Mouse (Mus musculus): ENCODE results near the gene Trabd2b.
A peak's percentile ranks its signal among the peaks of the same experiment; 100 is the strongest.

Gene Trabd2b

DNA sequence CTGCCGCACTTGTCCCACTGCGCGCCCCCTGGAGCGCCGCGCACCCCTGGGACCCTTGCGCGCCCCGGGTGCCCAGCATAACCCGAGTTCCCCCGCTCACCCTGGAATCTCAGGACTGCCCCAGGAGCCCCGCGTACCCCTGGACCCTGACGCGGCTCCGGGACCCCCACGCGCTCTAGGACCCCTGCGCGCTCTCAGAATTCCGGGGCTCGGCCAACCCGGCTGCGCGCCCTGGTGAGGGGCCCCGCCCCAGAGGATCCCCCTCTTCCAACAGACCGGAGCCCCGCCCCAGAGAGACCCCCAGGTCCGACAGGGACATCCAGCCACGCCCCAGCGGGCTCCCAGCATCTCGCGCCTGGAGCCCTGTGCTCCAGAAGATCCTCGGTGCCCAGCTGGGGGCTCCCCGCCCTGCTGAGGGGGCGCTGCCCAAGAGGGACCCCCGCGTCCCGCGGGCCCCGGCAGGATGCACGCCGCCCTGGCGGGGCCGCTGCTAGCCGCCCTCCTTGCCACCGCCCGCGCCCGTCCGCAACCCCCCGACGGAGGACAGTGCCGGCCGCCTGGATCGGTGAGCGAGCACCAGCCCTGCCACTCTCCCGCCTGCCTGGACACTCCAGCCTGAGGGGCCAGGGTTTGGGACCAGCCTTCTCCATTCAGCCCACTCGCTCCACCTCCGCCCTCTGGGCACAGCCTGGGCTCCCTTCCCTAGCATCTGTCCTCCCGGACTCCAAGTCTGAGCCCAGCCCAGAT lies at the start of gene Trabd2b:
TSS of gene Trabd2b (plus strand) at position 370 of the 747 bp plus-strand sequence.
- no peak for DNase-seq (ENCODE audit: low spot score in 2 of 2)

DNA sequence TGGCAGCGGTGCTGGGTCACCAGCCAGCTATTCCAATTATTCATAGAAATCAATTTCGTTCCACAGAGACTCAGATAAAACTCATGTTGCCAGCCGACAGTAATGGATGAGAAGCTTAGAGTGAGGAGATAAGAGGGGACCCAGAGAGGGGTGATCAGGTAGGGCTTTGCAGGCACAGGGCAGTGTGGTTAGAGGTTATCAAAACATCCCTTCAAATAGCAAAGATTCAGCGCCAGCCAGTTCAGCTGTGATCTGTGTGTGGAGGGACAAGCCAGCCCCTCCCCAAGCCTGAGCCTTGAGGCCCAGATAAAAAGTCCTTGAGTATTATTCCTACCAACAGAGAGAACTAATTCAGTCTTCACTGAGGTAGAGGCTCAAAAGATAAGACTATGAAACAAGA lies 49.1 kb upstream of the Trabd2b start:
- DNase-seq (ENCODE audit: low spot score in 2 of 2) = no peak

DNA sequence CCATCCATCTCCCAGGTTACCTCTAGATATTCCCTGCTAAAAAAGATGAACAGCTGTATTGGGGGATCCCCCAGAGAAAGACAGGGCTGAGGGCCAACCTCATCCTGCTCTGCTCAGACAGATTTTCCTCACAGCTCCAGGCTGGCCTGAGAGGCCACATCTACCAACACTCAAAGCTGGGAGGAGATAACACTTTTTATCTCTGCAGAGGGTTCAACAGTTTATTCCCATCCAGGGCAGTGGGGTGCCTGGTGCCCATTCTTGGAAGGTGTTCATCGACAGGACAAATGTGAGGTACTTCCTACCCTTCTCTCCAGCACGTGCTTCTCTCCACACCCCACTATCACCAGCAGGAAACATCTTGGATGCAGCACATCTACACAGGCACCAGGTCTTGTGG lies 47.6 kb upstream of the Trabd2b start:
- DNase-seq (ENCODE audit: low spot score in 2 of 2) = no peak

DNA sequence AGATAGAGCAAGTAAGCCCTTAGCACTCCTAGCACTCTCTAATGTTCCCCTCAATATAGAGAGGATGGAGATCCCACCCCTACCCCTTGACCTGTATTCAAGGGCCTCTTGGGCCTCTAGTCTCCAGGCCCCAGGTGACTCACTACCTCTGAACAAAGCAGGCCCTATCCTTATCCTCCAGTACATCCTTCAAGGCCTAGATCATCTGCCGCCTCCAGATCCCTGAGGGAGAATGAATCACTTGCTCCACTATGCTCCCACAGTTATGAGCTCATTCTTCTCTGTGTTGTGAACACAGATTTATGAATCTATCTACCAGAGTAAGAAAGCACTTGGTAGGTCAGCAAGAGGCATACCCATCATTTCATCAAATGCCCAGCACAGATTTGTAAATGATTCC lies 46.7 kb upstream of the Trabd2b start:
- DNase-seq (ENCODE audit: low spot score in 2 of 2) = peak; percentile 42 to 60

DNA sequence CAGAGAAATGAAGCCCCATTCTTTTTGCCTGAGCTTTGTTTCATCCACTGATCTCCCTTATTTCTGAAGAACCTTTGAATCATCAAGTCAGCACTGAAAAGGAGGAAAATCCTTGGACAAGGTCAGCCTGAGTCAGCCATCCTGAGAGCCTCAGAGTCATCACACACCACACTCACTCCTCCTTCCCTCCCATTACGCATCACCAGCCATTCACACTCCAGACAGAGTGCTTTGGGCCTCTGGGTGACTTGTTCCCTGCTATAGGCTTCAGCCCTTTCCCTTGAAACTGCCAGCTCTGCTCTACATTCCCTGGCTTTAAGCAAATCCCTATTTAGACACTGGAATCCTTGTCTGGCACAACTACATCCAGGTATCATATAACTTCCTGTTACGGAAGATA lies 45.2 kb upstream of the Trabd2b start:
- no peak for DNase-seq (ENCODE audit: low spot score in 2 of 2)

DNA sequence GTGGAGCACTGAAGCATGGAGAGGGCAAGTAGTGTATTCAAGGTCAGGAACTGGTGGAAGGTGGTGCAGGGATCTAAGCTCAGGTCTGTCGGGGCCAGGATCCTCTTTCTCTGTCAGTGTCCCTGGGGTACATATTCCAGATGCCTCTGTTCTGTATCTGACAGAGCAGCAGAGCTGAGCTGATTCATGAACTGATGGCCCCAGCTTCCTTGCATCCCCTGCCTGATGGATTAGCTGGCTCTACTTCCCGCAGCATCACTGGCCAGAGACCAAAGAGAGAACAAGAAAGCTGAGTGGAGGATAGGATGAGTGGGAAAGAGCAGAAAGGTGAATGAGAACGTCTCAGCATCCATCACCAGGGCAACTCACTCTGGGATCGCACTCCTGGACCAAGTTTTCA lies 41.5 kb upstream of the Trabd2b start:
- no peak for DNase-seq (ENCODE audit: low spot score in 2 of 2)

DNA sequence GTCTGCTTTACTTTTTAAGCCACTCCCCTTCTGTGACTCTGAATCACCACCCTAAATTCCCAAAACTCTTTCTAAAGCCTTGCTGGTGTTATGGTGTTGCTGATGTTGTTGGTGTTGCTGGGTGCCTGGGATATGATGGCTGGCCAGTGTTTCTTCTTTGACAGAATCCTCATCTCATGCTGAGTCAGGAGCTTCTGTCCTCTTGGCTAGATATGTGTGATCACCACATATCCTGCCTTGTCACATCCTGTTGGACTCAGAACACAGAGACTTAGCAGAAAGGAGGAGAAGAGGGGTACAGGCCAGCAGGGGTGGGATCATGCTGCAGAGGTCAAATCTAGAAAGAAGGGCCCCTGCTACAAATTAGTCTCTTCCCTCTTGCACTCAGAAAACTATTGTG lies 40.9 kb upstream of the Trabd2b start:
- DNase-seq (ENCODE audit: low spot score in 2 of 2) = no peak

DNA sequence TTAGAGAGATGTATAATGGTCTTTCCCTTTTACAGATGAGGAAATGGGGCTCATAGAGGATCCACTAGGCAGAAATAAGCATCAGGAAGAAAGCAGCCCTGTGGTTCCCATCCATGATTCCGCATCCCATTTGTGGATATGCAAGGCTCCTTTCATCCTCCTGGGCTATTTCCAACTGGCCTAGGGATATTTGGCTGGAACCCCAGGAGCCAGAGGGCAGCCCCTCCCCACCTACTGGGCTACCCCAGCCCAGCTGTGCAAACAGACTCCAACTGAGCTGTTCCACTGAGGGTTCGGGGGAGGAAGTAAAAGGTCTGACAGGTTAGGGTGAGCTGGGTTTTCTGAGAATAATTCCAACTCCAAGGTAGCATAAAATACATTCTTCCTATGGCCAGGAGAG lies 39.5 kb upstream of the Trabd2b start:
- no peak for DNase-seq (ENCODE audit: low spot score in 2 of 2)

DNA sequence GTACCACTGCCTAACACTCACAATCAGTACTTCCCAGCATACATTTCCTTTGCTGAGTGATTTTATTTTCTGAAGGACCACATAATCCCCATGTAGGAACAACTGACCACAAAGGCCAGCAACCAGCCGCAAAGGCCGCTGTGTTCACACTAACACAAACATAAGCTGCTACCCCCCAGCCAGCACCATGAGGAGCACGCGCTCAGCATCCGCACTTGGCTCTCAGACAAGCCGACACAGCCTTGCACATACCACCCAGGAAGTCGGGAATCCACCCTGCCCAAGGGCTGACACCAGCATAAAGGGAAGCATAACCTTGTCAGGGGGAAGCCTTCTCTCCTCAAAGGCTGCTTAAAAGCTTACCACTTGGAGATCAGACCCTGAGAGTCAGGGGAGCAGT lies 38.7 kb upstream of the Trabd2b start:
- no peak for DNase-seq (ENCODE audit: low spot score in 2 of 2)

DNA sequence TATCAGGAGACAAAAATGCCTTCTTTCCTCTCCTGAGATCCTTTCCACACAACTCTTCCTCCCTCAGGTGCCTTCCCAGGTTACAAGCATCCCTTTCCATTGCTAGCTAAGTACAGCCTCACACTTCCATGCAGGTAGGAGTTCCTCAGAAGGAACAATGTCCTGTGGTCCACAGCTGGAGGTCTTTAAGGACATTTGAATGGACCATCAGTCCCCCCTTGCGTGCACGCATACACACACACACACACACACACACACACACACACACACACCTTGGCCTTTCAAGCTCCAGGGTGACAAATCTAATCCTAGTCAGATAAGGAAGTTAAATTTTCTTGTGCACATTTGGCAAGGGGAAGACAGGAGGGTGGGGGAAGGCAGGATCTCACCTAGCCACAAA lies 36.9 kb upstream of the Trabd2b start:
- DNase-seq (ENCODE audit: low spot score in 2 of 2) = no peak

DNA sequence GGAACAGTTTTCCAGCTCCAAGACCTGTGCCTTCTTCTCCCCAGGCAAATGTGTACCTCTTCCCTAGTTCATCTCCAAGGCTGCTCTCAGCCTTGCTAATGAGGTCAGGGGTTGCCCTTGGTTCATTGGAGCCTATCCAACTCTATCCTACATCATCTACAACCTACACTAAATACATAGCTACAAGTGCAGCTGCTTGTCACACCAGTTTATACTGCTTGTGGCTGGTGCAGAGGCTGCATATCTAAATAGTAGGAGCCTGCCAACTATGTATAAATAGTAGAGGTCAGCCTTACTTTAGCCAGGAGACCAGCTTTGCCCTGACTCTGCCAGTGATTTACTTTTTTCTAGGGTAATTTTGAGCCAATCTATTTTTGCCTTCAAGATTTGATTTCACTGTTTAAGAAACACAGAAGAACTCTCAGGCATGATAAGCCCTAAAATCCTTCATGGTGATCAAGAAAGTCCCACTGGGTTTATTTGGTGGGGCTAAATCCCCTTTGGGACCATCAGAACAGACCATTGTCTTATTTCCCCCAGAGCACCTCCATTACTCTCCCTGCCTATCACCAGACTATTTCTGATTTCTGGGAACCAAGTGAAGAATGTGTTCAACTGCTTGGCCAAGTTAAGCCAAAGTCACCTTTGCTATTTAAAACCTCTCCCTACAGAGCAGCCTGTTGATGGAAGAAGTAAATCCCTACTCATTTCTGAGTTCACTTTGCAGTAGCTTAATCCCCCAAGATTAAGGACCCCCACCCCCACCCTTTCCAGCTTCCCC lies 35.4 kb upstream of the Trabd2b start:
- DNase-seq (ENCODE audit: low spot score in 2 of 2) = no peak

DNA sequence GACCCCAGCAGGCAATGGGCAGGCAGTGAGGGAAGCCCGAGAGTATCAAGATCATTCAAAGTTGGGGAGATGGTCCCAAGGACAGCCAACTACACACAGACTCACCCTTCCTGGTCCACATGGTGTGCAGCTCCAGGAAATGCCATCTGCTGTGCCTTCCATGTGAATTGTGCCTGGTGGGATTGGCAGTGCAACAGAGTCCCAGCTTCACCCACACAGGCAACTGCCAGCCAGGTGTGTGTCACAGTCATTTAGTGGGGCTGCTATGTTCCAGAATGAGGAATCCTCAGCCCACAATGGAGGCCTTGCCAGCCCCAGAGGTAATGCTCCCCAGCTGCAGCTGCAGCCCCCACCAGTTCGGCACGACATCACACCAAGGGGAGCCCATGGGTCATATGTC lies 33.8 kb upstream of the Trabd2b start:
- peak in 1 of 2 experiments; percentile 76 for DNase-seq (ENCODE audit: low spot score in 2 of 2)

DNA sequence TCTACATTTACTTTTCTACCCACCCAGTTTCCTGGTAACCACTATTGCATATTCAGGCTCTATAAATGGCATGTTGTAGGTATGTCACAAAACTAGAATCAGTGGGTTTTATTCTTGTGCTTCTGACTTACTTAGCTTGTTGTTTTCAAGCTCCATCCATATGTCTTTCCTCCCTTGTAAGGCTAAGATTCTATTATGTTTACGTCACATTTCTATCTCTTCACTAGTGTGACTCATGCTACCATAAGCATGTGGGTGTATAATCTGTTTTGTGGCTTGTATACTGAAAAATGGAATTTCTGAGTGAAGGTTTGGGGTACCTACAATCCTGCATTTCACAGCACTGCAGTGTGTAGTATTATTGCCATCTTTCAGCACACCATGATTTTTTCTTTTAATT lies 32.2 kb upstream of the Trabd2b start:
- DNase-seq (ENCODE audit: low spot score in 2 of 2) = no peak

DNA sequence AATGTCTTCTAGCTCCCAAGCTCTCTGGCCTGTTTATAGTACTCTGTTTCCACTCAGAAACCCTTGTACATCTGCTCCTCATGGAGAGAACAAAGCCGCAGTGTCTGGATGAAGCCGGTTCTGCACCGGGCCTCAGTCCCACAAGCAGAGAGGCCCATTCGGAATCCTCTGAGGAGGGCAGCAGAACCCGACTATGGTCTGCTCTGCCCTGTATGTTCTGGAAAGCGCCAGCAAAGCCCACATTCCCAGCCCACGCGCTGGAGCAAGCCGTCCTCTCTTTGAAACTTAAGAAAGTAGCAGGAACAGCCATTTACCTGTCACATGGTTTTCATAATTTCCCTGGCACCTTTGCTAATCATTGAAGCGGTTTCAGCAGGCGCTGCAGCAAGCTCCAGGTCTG lies 29.0 kb upstream of the Trabd2b start:
- DNase-seq (ENCODE audit: low spot score in 2 of 2) = no peak

DNA sequence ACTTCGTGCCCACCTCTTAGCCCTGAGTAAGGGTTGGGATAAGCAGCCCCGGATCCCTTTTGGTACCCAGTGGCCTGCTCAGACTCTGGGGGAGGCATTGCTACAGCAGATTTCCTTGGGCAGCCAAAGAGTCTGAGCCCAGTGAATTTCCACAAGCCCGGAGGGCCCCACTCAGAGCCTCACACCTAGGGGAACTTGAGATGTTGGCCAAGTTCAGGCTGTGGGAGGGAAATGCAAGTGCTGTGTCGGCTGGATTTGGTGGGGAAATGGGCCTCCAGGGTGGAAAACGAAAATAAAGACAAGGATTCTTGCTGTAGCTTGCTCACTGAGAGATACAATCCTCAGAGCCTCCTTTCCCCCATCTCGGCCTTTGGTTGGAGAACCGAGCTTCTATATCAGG lies 28.0 kb upstream of the Trabd2b start:
- DNase-seq (ENCODE audit: low spot score in 2 of 2) = peak in 1 of 2 experiments; percentile 49

DNA sequence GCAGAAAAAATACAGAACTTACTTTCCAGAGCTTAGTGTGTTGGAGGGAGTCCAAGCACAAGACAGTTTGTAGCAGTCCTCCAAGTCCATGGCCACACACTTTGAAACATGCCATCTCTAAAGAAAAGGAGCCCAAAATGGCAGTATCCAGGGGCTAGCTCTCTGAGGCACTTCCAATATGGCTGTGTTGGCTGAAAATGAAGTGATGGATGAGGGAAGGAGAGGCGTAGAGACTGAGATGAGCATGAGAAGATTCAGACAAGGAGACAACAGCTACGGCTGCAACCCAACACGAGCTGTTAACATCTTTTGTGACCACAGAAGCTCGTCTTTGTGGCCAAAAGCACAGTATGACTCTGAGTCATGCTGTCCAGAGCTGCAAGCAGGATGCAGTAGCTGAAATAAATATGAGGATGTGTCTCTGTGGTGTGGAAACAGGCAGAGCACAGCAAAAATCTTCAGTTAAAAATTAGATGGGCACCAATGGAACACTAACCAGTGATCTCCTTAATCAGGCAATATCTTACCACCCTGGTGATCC lies 27.0 kb upstream of the Trabd2b start:
- DNase-seq (ENCODE audit: low spot score in 2 of 2) = no peak

DNA sequence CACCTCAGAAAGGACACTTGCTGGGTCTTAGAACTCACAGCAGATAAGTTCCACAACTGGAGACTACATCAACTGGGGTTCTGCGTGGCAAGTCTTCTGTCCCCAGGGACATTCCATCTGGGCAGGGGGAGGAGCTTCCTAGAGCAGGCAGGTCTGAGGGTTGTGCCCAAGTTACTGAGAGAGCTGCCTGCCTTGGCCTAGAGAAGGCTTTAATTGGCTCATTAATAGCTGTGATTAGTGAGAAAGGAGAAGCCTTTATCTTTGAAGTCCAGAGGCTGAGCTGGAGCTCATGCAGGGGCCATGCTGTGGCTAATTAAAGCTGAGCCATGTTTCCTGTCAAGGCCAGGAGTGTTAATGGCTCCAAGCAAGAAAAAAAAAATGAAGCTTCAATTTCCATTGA lies 23.9 kb upstream of the Trabd2b start:
- DNase-seq (ENCODE audit: low spot score in 2 of 2) = no peak

DNA sequence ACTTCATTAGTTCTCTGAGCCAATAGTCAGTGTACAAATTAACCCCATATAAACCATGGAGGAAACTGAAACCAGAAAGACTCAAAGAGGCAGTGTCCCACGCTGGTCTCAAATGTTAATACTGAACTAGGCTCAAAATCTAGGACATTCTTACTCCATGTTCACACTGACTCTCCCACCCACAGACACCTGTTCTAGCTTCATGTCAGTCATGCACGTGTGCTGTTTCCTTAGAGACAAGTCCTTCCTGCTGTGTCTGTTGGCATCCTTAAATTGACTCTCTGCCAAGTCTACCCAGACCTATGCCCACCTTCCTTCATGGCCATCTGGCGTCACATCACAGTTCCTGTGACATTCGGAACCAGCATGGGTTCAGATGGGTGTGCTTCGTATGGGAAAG lies 21.3 kb upstream of the Trabd2b start:
- DNase-seq (ENCODE audit: low spot score in 2 of 2) = no peak

DNA sequence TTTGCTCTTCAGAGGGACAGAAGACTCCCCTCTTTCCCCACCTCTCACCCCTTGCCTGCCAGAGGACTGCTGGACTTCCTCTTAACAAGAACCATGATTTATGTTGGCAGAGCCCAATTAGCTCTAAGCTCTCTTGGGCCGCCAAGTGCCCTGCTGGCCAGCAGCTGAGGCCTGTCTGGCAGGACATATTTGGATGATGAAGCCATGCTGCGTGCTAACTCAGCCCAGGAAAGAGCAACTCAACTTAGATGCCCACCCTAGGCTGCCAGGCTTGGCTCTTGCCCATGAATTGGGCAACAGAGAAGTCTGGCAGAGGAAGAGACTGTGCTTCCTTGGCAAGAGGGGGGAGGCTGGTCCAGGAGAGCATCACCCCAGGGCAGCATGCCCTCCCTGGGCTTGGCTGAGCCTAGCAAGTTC lies 20.1 kb upstream of the Trabd2b start:
- DNase-seq (ENCODE audit: low spot score in 2 of 2) = no peak

DNA sequence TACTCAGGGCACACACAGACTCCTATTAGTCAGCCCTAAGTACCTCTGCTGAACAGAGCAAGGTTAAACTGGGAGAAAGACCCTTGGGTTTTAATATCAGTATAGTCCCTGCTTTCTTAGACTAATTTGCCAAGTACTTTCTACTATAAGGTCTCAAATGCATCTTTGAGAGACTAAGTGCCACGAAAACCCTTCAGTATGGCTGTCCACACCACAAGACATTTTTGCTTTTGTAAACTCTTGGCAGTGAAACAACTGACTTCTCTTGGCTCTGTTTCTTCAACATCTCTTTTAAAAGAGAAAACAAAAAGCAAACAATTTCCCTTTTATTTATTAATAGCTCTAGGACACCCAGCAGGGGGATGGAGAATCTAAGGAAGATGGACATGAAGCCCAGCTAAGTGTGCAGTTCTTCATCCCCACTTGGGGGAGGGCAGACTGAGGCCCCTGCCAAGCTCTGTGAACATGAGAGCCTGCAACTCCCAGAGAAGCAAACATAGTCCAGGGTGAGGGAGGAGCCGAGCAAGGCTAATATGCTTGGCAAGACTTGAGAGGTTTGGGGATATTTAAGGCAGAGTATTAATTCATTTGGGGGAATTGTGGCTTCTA lies 18.9 kb upstream of the Trabd2b start:
- no peak for DNase-seq (ENCODE audit: low spot score in 2 of 2)

DNA sequence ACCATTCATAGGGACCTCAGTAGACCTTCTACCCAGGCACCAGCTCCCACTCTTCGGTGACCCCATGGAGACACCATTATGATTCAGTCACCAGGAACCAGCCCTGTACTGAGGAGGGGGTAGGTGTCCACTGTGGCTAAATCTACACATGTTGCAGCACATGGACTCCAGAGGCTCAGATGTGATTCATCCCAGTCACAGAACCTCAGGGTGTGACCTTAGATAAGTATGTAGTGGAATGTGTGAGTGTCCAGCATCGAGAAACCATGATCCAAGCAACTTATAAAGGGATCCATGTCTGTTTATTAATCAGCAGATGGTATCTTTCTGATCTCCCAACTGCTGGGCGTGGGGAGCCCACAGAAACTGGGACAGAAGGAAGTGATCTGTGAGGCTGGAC lies 18.2 kb upstream of the Trabd2b start:
- DNase-seq (ENCODE audit: low spot score in 2 of 2) = no peak

DNA sequence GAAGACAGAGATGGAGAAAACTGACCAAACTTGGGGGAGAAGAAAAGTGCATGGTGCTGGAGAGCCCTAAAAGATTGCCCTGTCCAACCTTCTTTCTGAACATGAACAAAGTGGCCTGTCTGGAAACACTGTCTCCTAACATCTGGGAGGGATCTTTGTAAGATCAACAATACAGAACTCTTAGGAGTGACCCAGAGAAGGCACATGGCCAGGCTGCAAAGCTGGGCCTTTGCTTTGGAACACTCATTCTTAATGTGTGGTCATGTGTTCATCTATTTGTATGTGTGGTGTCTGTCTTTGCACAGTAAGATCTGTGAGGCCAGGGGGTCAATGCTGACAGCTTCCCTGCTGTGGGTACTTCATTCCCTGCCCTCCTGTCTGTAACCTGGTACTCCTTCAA lies 16.9 kb upstream of the Trabd2b start:
- no peak for DNase-seq (ENCODE audit: low spot score in 2 of 2)

DNA sequence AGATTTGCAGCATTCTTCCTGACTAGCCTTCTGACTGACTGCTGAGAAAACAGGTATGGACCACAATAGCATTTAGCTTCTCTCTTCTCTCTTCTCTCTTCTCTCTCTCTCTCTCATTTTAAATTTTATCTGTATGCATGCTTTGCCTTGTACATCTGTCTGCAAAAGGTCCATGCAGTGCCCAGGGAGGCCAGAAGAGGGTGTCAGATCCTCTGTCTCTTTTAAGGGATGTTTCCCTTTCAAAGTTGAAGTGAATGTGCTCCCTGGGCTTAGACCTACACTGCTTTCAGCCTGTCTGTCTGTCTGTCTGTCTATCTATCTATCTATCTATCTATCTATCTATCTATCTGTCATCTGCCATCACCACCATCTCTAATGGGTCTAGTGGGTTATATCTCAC lies 8.9 kb upstream of the Trabd2b start:
- peak in 1 of 2 experiments; percentile 55 for DNase-seq (ENCODE audit: low spot score in 2 of 2)
